Mouse (Mus musculus): ENCODE data around the gene Lrrc17. TPM values are rescaled to one million over a fixed set of nuclear protein-coding genes. Genes with fewer than 3 reads are reported as not detected.

Lrrc17 gene
- polyA plus RNA-seq, 1 experiment = not detected

GRCm38 (mm10) chr5:21545227-21545626, 1.9 kb downstream of the Lrrc17 start:
- Histone ChIP-seq H3K4me1 (ENCODE audit: control insufficient read depth, insufficient read depth, low read length) (no peaks in the 10 kb centered on the region), H3K9ac (ENCODE audit: low read depth, poor library complexity, severe bottlenecking) (no peak overlapping the region), H3K36me3 (ENCODE audit: control insufficient read depth, insufficient read depth, low read length, poor library complexity, severe bottlenecking) (no peaks in the 10 kb centered on the region), H3K9me3 (replicated peaks; ENCODE audit: control insufficient read depth, insufficient read depth, low read length, poor library complexity, severe bottlenecking) (no peaks in the 10 kb centered on the region), H3K4me3 (ENCODE audit: low read depth, low read length) (no peak overlapping the region), H3K27me3 (ENCODE audit: control insufficient read depth, insufficient read depth, low read length, poor library complexity, severe bottlenecking) (no peaks in the 10 kb centered on the region), H3K27ac (ENCODE audit: insufficient read depth, low read length) (no peak overlapping the region)
- TF ChIP-seq POLR2A (IDR thresholded peaks at IDR 0.05; ENCODE audit: insufficient read depth, low read length) (no peak), CTCF (IDR thresholded peaks at IDR 0.05; ENCODE audit: low read depth, low read length) (no peak), EP300 (IDR thresholded peaks at IDR 0.05; ENCODE audit: insufficient read depth, low read depth, low read length) (no peak)

- no peaks in the 10 kb centered on the region for H3K36me3 ChIP-seq (ENCODE audit: control insufficient read depth, insufficient read depth, low read length, poor library complexity, severe bottlenecking)
- no peak overlapping the region for H3K4me3 ChIP-seq (ENCODE audit: low read depth, low read length)
- H3K27ac ChIP-seq (ENCODE audit: insufficient read depth, low read length) = no peak overlapping the region
- no peaks in the 10 kb centered on the region for H3K27me3 ChIP-seq (ENCODE audit: control insufficient read depth, insufficient read depth, low read length, poor library complexity, severe bottlenecking)
- no peaks in the 10 kb centered on the region for H3K9me3 ChIP-seq (replicated peaks; ENCODE audit: control insufficient read depth, insufficient read depth, low read length, poor library complexity, severe bottlenecking)
- no peak overlapping the region for H3K9ac ChIP-seq (ENCODE audit: low read depth, poor library complexity, severe bottlenecking)
- no peak for TF ChIP-seq POLR2A (IDR thresholded peaks at IDR 0.05; ENCODE audit: insufficient read depth, low read length)
- TF ChIP-seq EP300 (IDR thresholded peaks at IDR 0.05; ENCODE audit: insufficient read depth, low read depth, low read length) = no peak
- no peak for TF ChIP-seq CTCF (IDR thresholded peaks at IDR 0.05; ENCODE audit: low read depth, low read length)
- no peaks in the 10 kb centered on the region for H3K4me1 ChIP-seq (ENCODE audit: control insufficient read depth, insufficient read depth, low read length)
These were observed 2.4 kb downstream of the Lrrc17 start for GRCm38 (mm10) chr5:21545786-21546185.

- no peak overlapping the region for H3K4me3 ChIP-seq (ENCODE audit: low read depth, low read length)
- no peaks in the 10 kb centered on the region for H3K36me3 ChIP-seq (ENCODE audit: control insufficient read depth, insufficient read depth, low read length, poor library complexity, severe bottlenecking)
- H3K9ac ChIP-seq (ENCODE audit: low read depth, poor library complexity, severe bottlenecking) = no peak overlapping the region
- no peak overlapping the region for H3K27ac ChIP-seq (ENCODE audit: insufficient read depth, low read length)
- no peaks in the 10 kb centered on the region for H3K4me1 ChIP-seq (ENCODE audit: control insufficient read depth, insufficient read depth, low read length)
- no peaks in the 10 kb centered on the region for H3K9me3 ChIP-seq (replicated peaks; ENCODE audit: control insufficient read depth, insufficient read depth, low read length, poor library complexity, severe bottlenecking)
- TF ChIP-seq CTCF (IDR thresholded peaks at IDR 0.05; ENCODE audit: low read depth, low read length) = no peak
- TF ChIP-seq EP300 (IDR thresholded peaks at IDR 0.05; ENCODE audit: insufficient read depth, low read depth, low read length) = no peak
- TF ChIP-seq POLR2A (IDR thresholded peaks at IDR 0.05; ENCODE audit: insufficient read depth, low read length) = no peak
- H3K27me3 ChIP-seq (ENCODE audit: control insufficient read depth, insufficient read depth, low read length, poor library complexity, severe bottlenecking) = no peaks in the 10 kb centered on the region
These were observed 3.6 kb downstream of the Lrrc17 start for GRCm38 (mm10) chr5:21547005-21547404.

GRCm38 (mm10) chr5:21553685-21554084, 10.3 kb downstream of the Lrrc17 start:
- H3K4me1 ChIP-seq (ENCODE audit: control insufficient read depth, insufficient read depth, low read length) = no peaks in the 10 kb centered on the region
- H3K27me3 ChIP-seq (ENCODE audit: control insufficient read depth, insufficient read depth, low read length, poor library complexity, severe bottlenecking) = no peaks in the 10 kb centered on the region
- no peak overlapping the region for H3K4me3 ChIP-seq (ENCODE audit: low read depth, low read length)
- H3K9me3 ChIP-seq (replicated peaks; ENCODE audit: control insufficient read depth, insufficient read depth, low read length, poor library complexity, severe bottlenecking) = no peaks in the 10 kb centered on the region
- H3K36me3 ChIP-seq (ENCODE audit: control insufficient read depth, insufficient read depth, low read length, poor library complexity, severe bottlenecking) = no peaks in the 10 kb centered on the region
- no peak overlapping the region for H3K27ac ChIP-seq (ENCODE audit: insufficient read depth, low read length)
- no peak overlapping the region for H3K9ac ChIP-seq (ENCODE audit: low read depth, poor library complexity, severe bottlenecking)
- TF ChIP-seq POLR2A (IDR thresholded peaks at IDR 0.05; ENCODE audit: insufficient read depth, low read length) (no peak), EP300 (IDR thresholded peaks at IDR 0.05; ENCODE audit: insufficient read depth, low read depth, low read length) (no peak), CTCF (IDR thresholded peaks at IDR 0.05; ENCODE audit: low read depth, low read length) (no peak)

GRCm38 (mm10) chr5:21554732-21555131, 11.4 kb downstream of the Lrrc17 start:
- H3K27ac ChIP-seq (ENCODE audit: insufficient read depth, low read length) = no peak overlapping the region
- H3K4me1 ChIP-seq (ENCODE audit: control insufficient read depth, insufficient read depth, low read length) = no peaks in the 10 kb centered on the region
- TF ChIP-seq EP300 (IDR thresholded peaks at IDR 0.05; ENCODE audit: insufficient read depth, low read depth, low read length) (no peak), CTCF (IDR thresholded peaks at IDR 0.05; ENCODE audit: low read depth, low read length) (no peak), POLR2A (IDR thresholded peaks at IDR 0.05; ENCODE audit: insufficient read depth, low read length) (no peak)

GRCm38 (mm10) chr5:21556502-21556901, 13.1 kb downstream of the Lrrc17 start:
- TF ChIP-seq POLR2A (IDR thresholded peaks at IDR 0.05; ENCODE audit: insufficient read depth, low read length) = no peak
- TF ChIP-seq EP300 (IDR thresholded peaks at IDR 0.05; ENCODE audit: insufficient read depth, low read depth, low read length) = no peak
- no peak for TF ChIP-seq CTCF (IDR thresholded peaks at IDR 0.05; ENCODE audit: low read depth, low read length)

More at GRCm38 (mm10) chr5:21554732-21555131, 11.4 kb downstream of the Lrrc17 start:
- Histone ChIP-seq H3K9me3 (replicated peaks; ENCODE audit: control insufficient read depth, insufficient read depth, low read length, poor library complexity, severe bottlenecking) (no peaks in the 10 kb centered on the region), H3K9ac (ENCODE audit: low read depth, poor library complexity, severe bottlenecking) (no peak overlapping the region), H3K27me3 (ENCODE audit: control insufficient read depth, insufficient read depth, low read length, poor library complexity, severe bottlenecking) (no peaks in the 10 kb centered on the region), H3K4me3 (ENCODE audit: low read depth, low read length) (no peak overlapping the region), H3K36me3 (ENCODE audit: control insufficient read depth, insufficient read depth, low read length, poor library complexity, severe bottlenecking) (no peaks in the 10 kb centered on the region)

More at GRCm38 (mm10) chr5:21556502-21556901, 13.1 kb downstream of the Lrrc17 start:
- Histone ChIP-seq H3K9ac (ENCODE audit: low read depth, poor library complexity, severe bottlenecking) (no peak overlapping the region), H3K27ac (ENCODE audit: insufficient read depth, low read length) (no peak overlapping the region), H3K9me3 (replicated peaks; ENCODE audit: control insufficient read depth, insufficient read depth, low read length, poor library complexity, severe bottlenecking) (no peaks in the 10 kb centered on the region), H3K27me3 (ENCODE audit: control insufficient read depth, insufficient read depth, low read length, poor library complexity, severe bottlenecking) (no peaks in the 10 kb centered on the region), H3K36me3 (ENCODE audit: control insufficient read depth, insufficient read depth, low read length, poor library complexity, severe bottlenecking) (no peaks in the 10 kb centered on the region), H3K4me3 (ENCODE audit: low read depth, low read length) (no peak overlapping the region), H3K4me1 (ENCODE audit: control insufficient read depth, insufficient read depth, low read length) (no peaks in the 10 kb centered on the region)
